Mouse (Mus musculus) megakaryocyte, embryonic 14.5 days (primary cell): ENCODE measurements around the gene Zfp764.

Experiments
- FLI1 ChIP-seq: IDR thresholded peaks from 2 replicates; pipeline ENCODE4 v1.6.1; 2012; ENCODE audit warnings: low read length, inconsistent platforms, mixed read lengths
- GATA1 ChIP-seq: IDR thresholded peaks from 3 replicates; pipeline ENCODE4 v1.6.1; 2012; ENCODE audit warnings: mixed read lengths, low read length, inconsistent platforms, borderline replicate concordance

DNA sequence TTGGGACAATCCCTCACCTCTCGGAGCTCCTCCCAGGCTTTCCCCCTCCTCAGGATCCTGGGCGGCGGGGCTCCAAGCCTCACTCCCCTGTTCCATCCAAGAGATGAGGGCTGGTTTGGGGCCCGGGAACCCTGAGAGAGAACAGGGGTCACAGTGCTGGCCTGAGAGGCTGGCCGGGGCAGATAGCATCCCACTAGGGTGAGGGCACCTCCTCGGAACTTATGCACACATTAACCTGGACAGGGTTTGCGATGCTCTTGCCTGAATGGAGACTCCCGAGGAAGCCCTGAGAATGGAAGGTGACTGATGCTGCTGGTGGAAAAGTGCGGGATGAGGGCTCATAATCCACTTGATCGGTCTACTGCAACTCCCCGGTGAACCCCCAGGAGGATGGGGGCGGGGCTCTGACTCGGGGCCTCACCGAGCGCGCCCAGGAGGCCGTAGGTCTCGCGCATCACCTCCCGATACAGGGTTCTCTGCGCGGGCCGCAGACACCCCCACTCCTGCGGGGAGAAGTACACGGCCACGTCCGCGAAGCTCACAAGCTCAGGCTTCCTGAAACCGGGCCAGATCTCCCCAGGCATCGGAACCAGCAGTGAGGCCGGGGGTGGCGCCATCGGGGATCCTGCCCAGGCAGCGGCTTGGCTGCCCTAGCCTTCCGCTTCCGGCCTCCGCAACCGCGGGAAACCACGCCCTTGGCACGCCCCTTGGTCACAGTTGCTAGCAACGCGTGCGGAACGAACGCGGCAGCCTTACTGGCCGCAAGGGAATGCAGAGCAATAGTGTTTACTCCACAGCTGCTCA is 15.0 kb upstream of the Zfp764 start, which contains the start of gene Zfp688:
- no peak for TF ChIP-seq GATA1
- peak; percentile 86 for TF ChIP-seq FLI1
